Mouse (Mus musculus): ENCODE measurements around the gene Aplnr.

- TF ChIP-seq TAL1 (IDR thresholded peaks at IDR 0.05; ENCODE audit: low read length) (no peak), GATA1 (IDR thresholded peaks at IDR 0.05; ENCODE audit: low read length) (no peak)
Measured at GRCm38 (mm10) chr2:85136831-85137520, 951 bp downstream of the Aplnr start.

Measured in erythroblast, embryonic 14.5 days (primary cell).